Mouse (Mus musculus) forebrain, embryonic 14.5 days (tissue): ENCODE data around the gene L3hypdh. TPM values are rescaled to one million over a fixed set of nuclear protein-coding genes. Genes with fewer than 3 reads are reported as not detected.

Experiments used
- ATAC-seq: fragments of 200-750 bp; cut with Nextera tagmentation; 2 replicates; pipeline ENCODE4 v1.8.0; 2017; ENCODE audit warnings: mild to moderate bottlenecking, moderate library complexity
- DNase-seq: peaks from one replicate; pipeline ENCODE4 v3.0.0-alpha.2; 2015; ENCODE audit warnings: low spot score
- H3K27ac ChIP-seq: fragments of 300-500 bp; sonication (generic); 2 replicates; pipeline ENCODE4 v1.5.1; 2014; ENCODE audit warnings: low read depth, mild to moderate bottlenecking, control low read depth, low read length, moderate library complexity
- H3K27me3 ChIP-seq: fragments of 300-500 bp; sonication (generic); replicated peaks from 2 replicates; pipeline ENCODE4 v1.6.1; 2014; ENCODE audit warnings: low read length, control low read depth, mixed read lengths; ENCODE audit not compliant: control insufficient read depth, insufficient read depth
- H3K36me3 ChIP-seq: fragments of 300-500 bp; sonication (generic); 2 replicates; pipeline ENCODE4 v1.6.1; 2014; ENCODE audit warnings: low read length, control low read depth; ENCODE audit not compliant: control insufficient read depth, insufficient read depth
- H3K4me1 ChIP-seq: fragments of 300-500 bp; sonication (generic); 2 replicates; pipeline ENCODE4 v1.6.1; 2014; ENCODE audit warnings: antibody characterized with exemption, low read length, control low read depth; ENCODE audit not compliant: control insufficient read depth, insufficient read depth
- H3K4me2 ChIP-seq: fragments of 300-500 bp; sonication (generic); 2 replicates; pipeline ENCODE4 v1.6.1; 2014; ENCODE audit warnings: mild to moderate bottlenecking, control low read depth, low read length
- H3K4me3 ChIP-seq: fragments of 300-500 bp; sonication (generic); 2 replicates; pipeline ENCODE4 v1.5.1; 2014; ENCODE audit warnings: low read depth, low read length, control low read depth
- H3K9ac ChIP-seq: fragments of 300-500 bp; sonication (generic); 2 replicates; pipeline ENCODE4 v1.6.1; 2014; ENCODE audit warnings: mild to moderate bottlenecking, low read length, control low read depth, moderate library complexity
- H3K9me3 ChIP-seq: fragments of 300-500 bp; sonication (generic); replicated peaks from 2 replicates; pipeline ENCODE4 v1.6.1; 2016; ENCODE audit warnings: low read length, control low read depth, mixed read lengths; ENCODE audit not compliant: control insufficient read depth
- WGBS: fragments of 180-500 bp; shearing (Covaris S2); extraction: QIAGEN DNeasy Blood & Tissue Kit; methylation state at CpG from one replicate; pipeline ENCODE4 v1.1.7; 2014; 5-methylcytosine and 5-hydroxymethylcytosine counted together
- polyA plus RNA-seq: library from polyadenylated mRNA; unstranded; fragments of >200 nt; fragmentation: Nextera tagmentation; extraction: Ambion mirVana; gene quantifications from 2 replicates; pipeline ENCODE4 v1.2.1, GENCODE M21; 2014

The L3hypdh gene
- 9.5 and 10.4 TPM in 2 replicates for polyA plus RNA-seq

DNA sequence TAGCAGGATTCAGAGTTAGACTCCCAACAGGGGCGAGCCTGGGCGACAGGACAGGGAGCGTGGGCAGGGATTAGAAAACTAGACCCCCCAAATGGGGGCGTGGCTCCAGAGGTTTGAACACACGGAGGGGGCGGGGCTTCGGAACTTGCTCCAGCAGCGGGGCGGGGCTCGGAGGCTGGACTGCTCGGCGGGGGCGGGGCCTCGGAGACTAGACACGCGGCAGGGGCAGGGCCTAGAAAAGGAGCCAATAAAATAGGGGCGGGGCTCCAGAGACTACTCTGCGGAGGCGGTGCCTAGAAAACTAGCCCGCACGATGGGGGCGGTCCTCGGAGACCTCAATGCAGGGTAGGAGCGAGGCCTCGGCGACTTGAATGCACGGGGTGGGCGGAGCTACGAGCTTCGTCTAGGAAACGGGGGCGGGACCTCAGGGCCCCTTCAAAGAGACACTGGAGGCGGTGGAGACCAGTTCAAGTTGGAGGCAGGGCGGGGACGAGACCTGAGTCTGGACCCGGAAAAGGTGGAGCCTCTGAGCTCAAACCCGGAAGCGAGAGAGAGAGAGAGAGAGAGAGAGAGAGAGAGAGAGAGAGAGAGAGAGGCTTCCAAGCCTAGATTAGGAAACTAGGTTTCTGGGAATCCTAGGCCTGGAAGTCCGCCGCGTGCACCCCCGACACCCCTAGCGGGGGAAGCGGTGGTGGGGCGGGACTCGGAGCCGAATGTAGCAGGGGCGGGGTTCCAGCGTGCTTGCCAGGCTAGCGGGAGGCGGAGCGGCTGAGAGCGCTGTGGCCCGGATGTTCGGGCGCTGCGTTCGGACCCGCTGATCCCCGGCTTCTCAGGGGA, at the start of gene L3hypdh, which contains the start of gene Jkamp:
L3hypdh (minus strand) TSS at position 111 of the 837 bp plus-strand sequence.
Jkamp (plus strand) TSS at position 261 of the 837 bp plus-strand sequence.
- Histone ChIP-seq H3K27me3 (no peaks in the 10 kb centered on the region), H3K4me1 (peaks cover 10% of the 10 kb centered on the region), H3K27ac (peak within 1 kb of the TSS; percentile 97), H3K9me3 (no peaks in the 10 kb centered on the region), H3K36me3 (peaks cover 8% of the 10 kb centered on the region), H3K4me2 (peak within 1 kb of the TSS; percentile 84), H3K9ac (peak within 1 kb of the TSS; percentile 90), H3K4me3 (peak within 1 kb of the TSS; percentile 71)
- DNase-seq (peak; percentile 100), ATAC-seq (peak; percentile 96)
- under 1% methylated on average over 60 of the region's 60 CpGs for WGBS

DNA sequence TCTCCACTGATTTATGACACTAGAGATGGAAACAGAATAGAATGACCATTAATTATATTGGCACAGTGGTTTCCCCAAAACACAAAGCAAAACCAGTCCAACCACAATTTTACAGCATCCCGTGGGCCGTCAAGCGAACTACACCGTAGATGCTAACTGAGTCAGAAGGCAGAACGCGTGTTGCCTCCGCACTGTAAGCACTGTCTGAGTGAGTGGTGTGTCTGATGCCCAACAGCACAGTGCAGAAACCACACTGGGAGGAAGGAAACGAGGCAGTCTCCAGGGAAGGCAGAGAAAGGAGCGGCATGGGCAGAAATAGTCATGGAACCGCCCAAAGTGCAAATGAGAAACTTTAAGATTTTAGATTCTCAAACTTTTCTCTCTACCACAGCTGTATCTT, 44.0 kb upstream of the L3hypdh start:
- H3K4me1 ChIP-seq: no peaks in the 10 kb centered on the region
- no peak overlapping the region for H3K4me3 ChIP-seq
- 94% methylated on average over 10 of the region's 10 CpGs for WGBS
- no peaks in the 10 kb centered on the region for H3K9me3 ChIP-seq
- H3K36me3 ChIP-seq: no peaks in the 10 kb centered on the region
- no peak for DNase-seq
- H3K27me3 ChIP-seq: no peaks in the 10 kb centered on the region
- no peak for ATAC-seq
- no peak overlapping the region for H3K9ac ChIP-seq
- no peak overlapping the region for H3K4me2 ChIP-seq
- H3K27ac ChIP-seq: no peak overlapping the region

DNA sequence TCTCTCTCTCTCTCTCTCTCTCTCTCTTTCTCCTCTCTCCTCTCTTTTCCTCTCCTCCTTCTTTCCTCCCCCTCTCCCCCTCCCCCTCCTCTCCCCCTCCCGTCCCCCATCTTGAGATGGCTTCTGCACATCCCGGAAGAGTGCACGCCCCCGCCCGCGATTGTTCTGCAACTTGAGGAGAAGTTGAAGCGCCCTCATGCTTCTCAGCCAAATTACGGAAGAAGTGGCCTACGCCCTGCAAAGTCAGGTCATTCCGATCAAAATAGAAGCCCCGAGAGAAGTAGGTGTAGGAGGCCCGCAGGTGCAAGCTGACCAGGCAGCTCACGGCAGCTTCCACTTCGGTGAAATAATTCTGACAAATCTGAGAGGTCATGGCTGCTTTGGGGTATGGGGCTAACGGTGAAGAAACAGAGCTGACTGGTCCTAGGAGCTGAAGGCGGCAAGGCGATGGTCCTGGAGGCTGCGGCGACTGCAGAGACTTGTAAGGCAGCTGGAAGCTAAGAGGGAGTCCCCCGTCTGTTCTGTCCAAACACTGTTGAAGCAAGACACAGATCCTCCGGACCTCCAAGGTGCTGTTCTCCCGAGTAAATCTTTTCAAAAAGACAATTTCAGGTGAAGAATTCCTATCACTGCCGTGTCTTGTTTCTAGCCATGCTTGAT, 30.6 kb upstream of the L3hypdh start:
- Histone ChIP-seq H3K27me3 (no peaks in the 10 kb centered on the region), H3K4me1 (no peaks in the 10 kb centered on the region), H3K9ac (no peak overlapping the region), H3K4me3 (no peak overlapping the region), H3K36me3 (no peaks in the 10 kb centered on the region), H3K27ac (no peak overlapping the region), H3K4me2 (no peak overlapping the region), H3K9me3 (no peaks in the 10 kb centered on the region)
- ATAC-seq (no peak), DNase-seq (no peak)
- WGBS: 84% methylated on average over 22 of the region's 23 CpGs

DNA sequence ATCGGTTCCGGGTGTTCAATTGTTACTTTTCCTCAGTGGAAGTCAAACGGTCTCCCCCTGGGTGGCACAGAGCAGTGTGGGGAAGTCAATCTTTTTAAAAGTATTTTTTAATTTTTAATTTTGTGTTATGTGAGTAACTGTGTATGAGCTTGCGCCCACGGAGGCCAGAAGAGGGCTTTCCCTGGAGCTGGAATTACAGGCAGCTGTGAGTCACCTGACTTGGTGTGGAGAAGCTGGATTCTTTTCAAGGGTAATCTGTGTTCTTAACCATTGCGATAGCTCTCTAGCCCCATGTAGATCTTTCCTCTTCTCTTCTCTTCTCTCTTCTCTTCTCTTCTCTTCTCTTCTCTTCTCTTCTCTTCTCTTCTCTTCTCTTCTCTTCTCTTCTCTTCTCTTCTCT, 29.9 kb upstream of the L3hypdh start:
- Histone ChIP-seq H3K9ac (no peak overlapping the region), H3K36me3 (no peaks in the 10 kb centered on the region), H3K9me3 (no peaks in the 10 kb centered on the region), H3K4me3 (no peak overlapping the region), H3K27ac (no peak overlapping the region), H3K4me2 (no peak overlapping the region), H3K27me3 (no peaks in the 10 kb centered on the region), H3K4me1 (no peaks in the 10 kb centered on the region)
- WGBS: 81% methylated on average over 6 of the region's 6 CpGs
- DNase-seq (no peak), ATAC-seq (no peak)

DNA sequence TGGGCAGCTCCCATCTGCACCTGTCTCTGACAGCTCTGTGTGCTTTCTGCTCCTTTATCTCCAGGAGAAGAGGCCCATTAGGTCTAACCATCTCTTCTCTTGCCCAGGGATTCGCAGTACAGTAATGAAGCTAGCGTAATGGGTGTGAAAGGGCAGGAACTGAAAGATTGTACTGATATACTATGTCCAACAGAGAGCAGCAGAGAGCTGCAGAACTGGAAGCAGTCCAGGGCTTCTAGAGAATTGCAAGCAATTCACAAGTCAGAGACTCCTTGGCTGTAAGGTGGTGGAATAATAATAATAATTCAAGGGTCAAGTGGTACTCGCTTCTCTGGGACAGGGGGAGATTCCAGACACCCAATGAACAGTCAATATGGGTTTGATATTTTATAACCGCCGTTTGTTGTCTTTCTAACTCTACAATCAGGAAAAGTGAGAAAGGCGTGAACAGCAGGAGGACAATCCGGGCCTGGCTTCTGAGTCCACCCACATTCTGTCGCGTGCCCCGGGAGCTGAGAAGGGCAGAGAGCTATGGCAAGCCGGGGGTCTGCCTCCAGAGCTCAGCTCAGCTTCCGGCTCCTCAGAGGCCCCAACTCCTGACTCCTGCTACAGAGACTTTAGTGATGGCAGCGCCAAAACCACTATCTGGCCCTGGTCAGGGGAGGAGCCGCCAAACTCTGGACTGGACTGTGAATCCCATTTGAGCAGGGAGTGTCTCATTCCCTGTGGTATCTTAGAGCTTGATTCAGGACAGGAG, 19.5 kb upstream of the L3hypdh start:
- Histone ChIP-seq H3K27ac (no peak overlapping the region), H3K4me3 (no peak overlapping the region), H3K9me3 (no peaks in the 10 kb centered on the region), H3K4me1 (no peaks in the 10 kb centered on the region), H3K4me2 (no peak overlapping the region), H3K27me3 (no peaks in the 10 kb centered on the region), H3K9ac (no peak overlapping the region), H3K36me3 (peaks cover 17% of the 10 kb centered on the region)
- DNase-seq: peak; percentile 93
- ATAC-seq: peak; percentile 83
- 34% methylated on average over 14 of the region's 14 CpGs for WGBS

DNA sequence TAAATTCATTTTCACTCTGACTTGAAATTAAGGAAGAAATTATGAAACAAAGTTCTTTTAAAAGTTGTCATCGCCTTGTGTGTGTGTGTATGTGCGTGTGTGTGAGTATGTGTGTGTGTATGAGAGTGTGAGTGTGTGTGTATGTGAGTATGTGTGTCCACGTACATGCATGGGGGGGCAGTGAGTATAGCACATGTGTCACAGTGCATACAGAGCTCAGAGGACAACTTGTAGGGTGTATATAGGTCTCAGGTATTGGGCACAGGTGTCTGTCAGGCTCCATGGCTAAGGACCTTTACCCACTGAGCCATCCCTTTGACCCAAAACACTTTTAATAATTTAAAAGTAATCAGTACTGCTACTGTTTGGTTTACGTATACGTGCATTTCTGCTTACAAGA, 18.8 kb upstream of the L3hypdh start:
- Histone ChIP-seq H3K9ac (no peak overlapping the region), H3K4me1 (no peaks in the 10 kb centered on the region), H3K36me3 (peaks cover 23% of the 10 kb centered on the region), H3K27ac (no peak overlapping the region), H3K9me3 (no peaks in the 10 kb centered on the region), H3K4me3 (no peak overlapping the region), H3K4me2 (no peak overlapping the region), H3K27me3 (no peaks in the 10 kb centered on the region)
- 82% methylated on average over 5 of the region's 5 CpGs for WGBS
- ATAC-seq (peak; percentile 64), DNase-seq (no peak)

DNA sequence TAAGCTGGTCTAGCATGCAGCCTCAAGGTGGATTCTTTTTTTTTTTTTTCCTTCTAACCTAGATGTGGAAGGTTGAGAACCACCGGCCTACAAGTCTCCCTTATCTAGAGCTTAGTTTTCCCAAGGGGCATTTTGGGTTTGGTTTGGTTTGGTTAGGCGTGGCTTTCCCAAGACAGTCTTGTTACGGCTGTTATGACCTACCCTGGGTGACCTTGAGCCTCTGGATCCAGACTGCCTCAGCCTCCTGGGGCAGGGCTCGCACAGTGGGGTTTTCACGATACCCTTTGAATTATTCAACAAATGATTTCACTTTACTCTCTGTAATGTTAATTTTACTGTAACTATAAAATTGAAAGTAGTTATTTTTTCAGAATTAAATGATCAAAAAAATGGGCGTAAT, 17.5 kb upstream of the L3hypdh start:
- H3K27me3 ChIP-seq: no peaks in the 10 kb centered on the region
- no peaks in the 10 kb centered on the region for H3K4me1 ChIP-seq
- peaks cover 30% of the 10 kb centered on the region for H3K36me3 ChIP-seq
- WGBS: 91% methylated on average over 6 of the region's 6 CpGs
- no peak overlapping the region for H3K9ac ChIP-seq
- no peak overlapping the region for H3K4me3 ChIP-seq
- H3K9me3 ChIP-seq: no peaks in the 10 kb centered on the region
- no peak overlapping the region for H3K4me2 ChIP-seq
- DNase-seq (no peak), ATAC-seq (no peak)
- H3K27ac ChIP-seq: no peak overlapping the region

DNA sequence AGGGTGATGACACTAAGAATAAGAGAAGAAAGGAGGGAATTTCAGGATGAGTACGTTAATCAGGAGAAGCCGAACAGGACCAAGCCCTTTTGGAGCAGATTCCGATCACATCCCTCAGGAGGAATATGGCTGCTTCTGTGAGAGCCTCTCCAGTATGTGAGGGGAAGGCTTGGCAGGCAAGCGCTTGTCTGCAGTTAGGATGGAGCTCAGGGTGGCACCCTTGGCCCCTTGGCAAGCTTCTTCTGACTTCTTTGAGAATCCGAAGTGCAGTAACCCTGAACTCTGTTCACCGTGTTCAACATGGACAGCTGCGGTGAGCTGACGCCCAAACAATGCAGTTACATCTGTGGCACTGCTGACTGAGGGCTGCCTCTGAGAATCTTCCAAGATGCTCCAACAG, 11.7 kb upstream of the L3hypdh start:
- Histone ChIP-seq H3K4me2 (no peak overlapping the region), H3K9ac (no peak overlapping the region), H3K4me3 (no peak overlapping the region), H3K27ac (no peak overlapping the region), H3K4me1 (no peaks in the 10 kb centered on the region), H3K27me3 (no peaks in the 10 kb centered on the region), H3K9me3 (no peaks in the 10 kb centered on the region), H3K36me3 (peaks cover 85% of the 10 kb centered on the region)
- no peak for ATAC-seq
- 94% methylated on average over 8 of the region's 8 CpGs for WGBS
- no peak for DNase-seq
